Mouse (Mus musculus) spleen, adult 2 months (tissue): ENCODE measurements at regions not wholly inside any gene's neighbourhood (a gene's known extent, or its start where the extent isn't known, plus 50 kb on each side); places are given as distances from the start of the nearest gene placed in this dataset.

Experiments used
- CTCF ChIP-seq: fragments of 200-500 bp; IDR thresholded peaks from 2 replicates; pipeline ENCODE4 v1.5.1; 2011; ENCODE audit warnings: mild to moderate bottlenecking, inconsistent platforms; ENCODE audit not compliant: insufficient read depth, insufficient read length, insufficient replicate concordance; ENCODE audit errors: extremely low read depth
- POLR2A ChIP-seq: fragments of 200-500 bp; IDR thresholded peaks from 2 replicates; pipeline ENCODE4 v1.6.1; 2011; ENCODE audit warnings: low read depth, low read length, inconsistent platforms

GRCm38 (mm10) chr13:103409286-103409685 lies 75.0 kb upstream of the Mast4 start:
- TF ChIP-seq POLR2A (no peak), CTCF (no peak)
